Mouse (Mus musculus) lung, embryonic 16.5 days (tissue): ENCODE measurements around the gene AI464131. TPM values are rescaled to one million over a fixed set of nuclear protein-coding genes. Genes with fewer than 3 reads are reported as not detected.

ENCODE experiments used
- ATAC-seq: fragments of 200-750 bp; cut with Nextera tagmentation; 2 replicates; pipeline ENCODE4 v1.8.0; 2017; ENCODE audit warnings: low read depth, mild to moderate bottlenecking, moderate library complexity
- H3K27ac ChIP-seq: fragments of 300-500 bp; sonication (generic); 2 replicates; pipeline ENCODE4 v1.5.1; 2014; ENCODE audit warnings: mild to moderate bottlenecking, control low read depth, low read length
- H3K27me3 ChIP-seq: fragments of 300-500 bp; sonication (generic); 2 replicates; pipeline ENCODE4 v1.6.1; 2014; ENCODE audit warnings: low read depth, low read length, mixed read lengths; ENCODE audit not compliant: control insufficient read depth, insufficient read depth
- H3K36me3 ChIP-seq: fragments of 300-500 bp; sonication (generic); 2 replicates; pipeline ENCODE4 v1.6.1; 2014; ENCODE audit warnings: low read length; ENCODE audit not compliant: control insufficient read depth, insufficient read depth
- H3K4me1 ChIP-seq: fragments of 300-500 bp; sonication (generic); replicated peaks from 2 replicates; pipeline ENCODE4 v1.6.1; 2014; ENCODE audit warnings: low read length, mixed read lengths; ENCODE audit not compliant: control insufficient read depth, insufficient read depth
- H3K4me2 ChIP-seq: fragments of 300-500 bp; sonication (generic); 2 replicates; pipeline ENCODE4 v1.6.1; 2014; ENCODE audit warnings: low read depth, low read length, control low read depth
- H3K4me3 ChIP-seq: fragments of 300-500 bp; sonication (generic); 2 replicates; pipeline ENCODE4 v1.5.1; 2014; ENCODE audit warnings: mild to moderate bottlenecking, low read length, control low read depth
- H3K9ac ChIP-seq: fragments of 300-500 bp; sonication (generic); 2 replicates; pipeline ENCODE4 v1.6.1; 2014; ENCODE audit warnings: low read length, control low read depth
- H3K9me3 ChIP-seq: fragments of 300-500 bp; sonication (generic); 2 replicates; pipeline ENCODE4 v1.6.1; 2016; ENCODE audit warnings: low read length; ENCODE audit not compliant: control insufficient read depth
- WGBS: fragments of 180-500 bp; shearing (Covaris S2); extraction: QIAGEN DNeasy Blood & Tissue Kit; methylation state at CpG from one replicate; pipeline ENCODE4 v1.1.7; 2014; 5-methylcytosine and 5-hydroxymethylcytosine counted together
- polyA plus RNA-seq: library from polyadenylated mRNA; unstranded; fragments of >200 nt; fragmentation: Nextera tagmentation; extraction: Ambion mirVana; gene quantifications from 2 replicates; pipeline ENCODE4 v1.2.1, GENCODE M21; 2015

Gene AI464131
- polyA plus RNA-seq, 1 experiment from 2014 or later: 6.0 TPM

DNA sequence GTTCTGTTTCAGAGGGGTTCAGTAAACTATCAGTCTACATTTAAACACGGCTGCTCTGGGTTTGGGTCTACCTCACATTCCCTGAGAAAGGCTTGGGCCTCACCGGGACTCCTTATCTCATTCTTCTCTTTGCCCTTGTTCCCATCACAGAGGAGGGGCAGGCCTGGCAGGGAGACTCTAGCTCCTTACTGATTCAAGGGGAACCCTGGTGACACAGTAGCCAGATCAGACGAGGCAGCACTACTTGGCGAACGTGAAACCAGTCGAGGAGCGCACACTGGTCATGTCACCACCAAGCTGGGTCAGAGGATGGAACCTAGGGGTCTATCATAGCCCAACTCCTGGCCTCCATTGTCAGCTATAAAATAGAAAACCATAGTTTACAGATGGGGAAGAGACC is 5.1 kb upstream of the AI464131 start:
- no peak for ATAC-seq
- no peak overlapping the region for H3K4me3 ChIP-seq
- no peak overlapping the region for H3K27ac ChIP-seq
- no peak overlapping the region for H3K9ac ChIP-seq
- no peaks in the 10 kb centered on the region for H3K36me3 ChIP-seq
- WGBS: 41% methylated on average over 7 of the region's 7 CpGs
- peaks cover 3% of the 10 kb centered on the region; the same call in 1 of the 2 replicates for H3K27me3 ChIP-seq
- H3K4me1 ChIP-seq: peaks cover 10% of the 10 kb centered on the region
- H3K9me3 ChIP-seq: no peaks in the 10 kb centered on the region
- H3K4me2 ChIP-seq: no peak overlapping the region

DNA sequence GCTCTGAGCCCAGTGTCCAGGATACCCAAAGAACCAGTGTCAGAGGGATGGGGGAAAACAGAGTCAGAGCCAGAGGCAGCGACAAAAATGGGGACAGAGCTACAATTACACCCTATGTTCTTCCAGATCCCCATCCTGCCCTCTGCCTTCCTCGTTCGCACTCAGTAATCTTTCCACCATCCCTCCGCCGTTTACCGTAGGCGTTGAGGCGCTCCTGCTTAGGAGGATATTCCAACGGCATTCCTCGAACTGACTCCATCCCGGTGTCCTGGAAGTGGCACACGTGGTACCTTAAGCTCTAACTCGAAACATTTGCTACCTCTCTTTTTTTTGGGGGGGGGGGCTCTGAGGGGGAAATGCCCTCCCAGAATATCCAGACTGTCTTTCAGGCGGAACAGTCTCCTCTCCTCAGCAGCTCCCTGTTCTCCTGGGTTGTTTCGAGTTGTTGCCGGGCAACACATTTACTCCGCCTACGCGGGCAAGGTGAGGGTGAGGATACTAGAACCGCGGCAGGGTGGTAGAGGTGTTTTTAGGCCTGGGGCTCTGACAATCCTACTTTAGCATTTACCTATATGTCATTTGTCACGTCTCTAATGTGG is 4.5 kb upstream of the AI464131 start:
- Histone ChIP-seq H3K4me1 (peaks cover 10% of the 10 kb centered on the region), H3K27ac (no peak overlapping the region), H3K36me3 (no peaks in the 10 kb centered on the region), H3K9me3 (no peaks in the 10 kb centered on the region), H3K9ac (peak overlapping the region; percentile 71), H3K27me3 (peaks cover 3% of the 10 kb centered on the region; the same call in 1 of the 2 replicates), H3K4me2 (peak overlapping the region; percentile 95), H3K4me3 (peak overlapping the region; percentile 59)
- ATAC-seq: 0 out of 2 replicates have a peak, but pooled peaks have one; percentile 0
- WGBS: 3% methylated on average over 22 of the region's 22 CpGs

GRCm38 (mm10) chr4:41506906-41507305 is 4.0 kb upstream of the AI464131 start:
- ATAC-seq: peak; percentile 67
- WGBS: under 1% methylated on average over 29 of the region's 29 CpGs
- Histone ChIP-seq H3K9ac (peak overlapping the region; percentile 71), H3K4me1 (peaks cover 12% of the 10 kb centered on the region), H3K27ac (no peak overlapping the region), H3K27me3 (peaks cover 3% of the 10 kb centered on the region; the same call in 1 of the 2 replicates), H3K9me3 (no peaks in the 10 kb centered on the region), H3K4me2 (peak overlapping the region; percentile 95), H3K36me3 (no peaks in the 10 kb centered on the region), H3K4me3 (peak overlapping the region; percentile 59)

- no peak overlapping the region; the same call in 1 of the 2 replicates for H3K4me3 ChIP-seq
- H3K4me1 ChIP-seq: peaks cover 12% of the 10 kb centered on the region
- H3K27me3 ChIP-seq: peaks cover 7% of the 10 kb centered on the region; the same call in 1 of the 2 replicates
- H3K27ac ChIP-seq: no peak overlapping the region
- H3K36me3 ChIP-seq: no peaks in the 10 kb centered on the region
- peak overlapping the region; percentile 95 for H3K4me2 ChIP-seq
- WGBS: 13% methylated on average over 13 of the region's 13 CpGs
- no peaks in the 10 kb centered on the region for H3K9me3 ChIP-seq
- no peak for ATAC-seq
- no peak overlapping the region; the same call in 1 of the 2 replicates for H3K9ac ChIP-seq
These were observed 3.3 kb upstream of the AI464131 start for GRCm38 (mm10) chr4:41506156-41506555.

- Histone ChIP-seq H3K36me3 (no peaks in the 10 kb centered on the region), H3K4me3 (no peak overlapping the region), H3K4me2 (no peak overlapping the region), H3K27ac (no peak overlapping the region), H3K27me3 (peaks cover 17% of the 10 kb centered on the region), H3K4me1 (peaks cover 12% of the 10 kb centered on the region), H3K9ac (no peak overlapping the region), H3K9me3 (no peaks in the 10 kb centered on the region)
- no peak for ATAC-seq
- WGBS: 52% methylated on average over 11 of the region's 11 CpGs
These were observed 2.3 kb upstream of the AI464131 start for GRCm38 (mm10) chr4:41505131-41505551.

GRCm38 (mm10) chr4:41504325-41504724 is 1.4 kb upstream of the AI464131 start:
- WGBS: 66% methylated on average over 5 of the region's 5 CpGs
- H3K9me3 ChIP-seq: no peaks in the 10 kb centered on the region
- H3K27me3 ChIP-seq: peaks cover 25% of the 10 kb centered on the region
- peaks cover 12% of the 10 kb centered on the region for H3K4me1 ChIP-seq
- no peak overlapping the region for H3K4me2 ChIP-seq
- no peak overlapping the region for H3K27ac ChIP-seq
- no peak overlapping the region for H3K9ac ChIP-seq
- no peak overlapping the region for H3K4me3 ChIP-seq
- no peaks in the 10 kb centered on the region for H3K36me3 ChIP-seq
- no peak for ATAC-seq

- Histone ChIP-seq H3K4me2 (peak overlapping the region; percentile 71), H3K9me3 (no peaks in the 10 kb centered on the region), H3K27me3 (peaks cover 42% of the 10 kb centered on the region), H3K4me3 (peak overlapping the region; percentile 55), H3K36me3 (no peaks in the 10 kb centered on the region), H3K27ac (peak overlapping the region; percentile 60), H3K9ac (peak overlapping the region; percentile 63), H3K4me1 (peaks cover 29% of the 10 kb centered on the region)
- peak; percentile 66 for ATAC-seq
- 12% methylated on average over 20 of the region's 20 CpGs for WGBS
These were observed 520 bp downstream of the AI464131 start for GRCm38 (mm10) chr4:41502171-41502940.

GRCm38 (mm10) chr4:41500787-41501186 is 2.1 kb downstream of the AI464131 start:
- H3K4me1 ChIP-seq: peaks cover 21% of the 10 kb centered on the region
- ATAC-seq: no peak

GRCm38 (mm10) chr4:41499619-41500018 is 3.3 kb downstream of the AI464131 start:
- Histone ChIP-seq H3K27ac (no peak overlapping the region), H3K27me3 (peaks cover 50% of the 10 kb centered on the region), H3K4me1 (peaks cover 21% of the 10 kb centered on the region), H3K4me2 (no peak overlapping the region), H3K36me3 (no peaks in the 10 kb centered on the region), H3K9me3 (no peaks in the 10 kb centered on the region), H3K4me3 (no peak overlapping the region), H3K9ac (no peak overlapping the region)
- ATAC-seq: no peak
- WGBS: 65% methylated on average over 8 of the region's 8 CpGs

More at GRCm38 (mm10) chr4:41500787-41501186, 2.1 kb downstream of the AI464131 start:
- WGBS: 69% methylated on average over 4 of the region's 4 CpGs
- Histone ChIP-seq H3K4me2 (no peak overlapping the region), H3K4me3 (no peak overlapping the region), H3K9ac (no peak overlapping the region), H3K9me3 (no peaks in the 10 kb centered on the region), H3K36me3 (no peaks in the 10 kb centered on the region), H3K27me3 (peaks cover 50% of the 10 kb centered on the region), H3K27ac (no peak overlapping the region)
